Mouse (Mus musculus) brain, embryonic 18.5 days (tissue): ENCODE measurements around the gene Enoph1.
A peak's percentile ranks its signal among the peaks of the same experiment; 100 is the strongest.

Experiments
- DNase-seq: peaks from one replicate; pipeline ENCODE4 v3.0.0-alpha.2; 2012; ENCODE audit warnings: low read depth, low spot score

Gene Enoph1

DNA sequence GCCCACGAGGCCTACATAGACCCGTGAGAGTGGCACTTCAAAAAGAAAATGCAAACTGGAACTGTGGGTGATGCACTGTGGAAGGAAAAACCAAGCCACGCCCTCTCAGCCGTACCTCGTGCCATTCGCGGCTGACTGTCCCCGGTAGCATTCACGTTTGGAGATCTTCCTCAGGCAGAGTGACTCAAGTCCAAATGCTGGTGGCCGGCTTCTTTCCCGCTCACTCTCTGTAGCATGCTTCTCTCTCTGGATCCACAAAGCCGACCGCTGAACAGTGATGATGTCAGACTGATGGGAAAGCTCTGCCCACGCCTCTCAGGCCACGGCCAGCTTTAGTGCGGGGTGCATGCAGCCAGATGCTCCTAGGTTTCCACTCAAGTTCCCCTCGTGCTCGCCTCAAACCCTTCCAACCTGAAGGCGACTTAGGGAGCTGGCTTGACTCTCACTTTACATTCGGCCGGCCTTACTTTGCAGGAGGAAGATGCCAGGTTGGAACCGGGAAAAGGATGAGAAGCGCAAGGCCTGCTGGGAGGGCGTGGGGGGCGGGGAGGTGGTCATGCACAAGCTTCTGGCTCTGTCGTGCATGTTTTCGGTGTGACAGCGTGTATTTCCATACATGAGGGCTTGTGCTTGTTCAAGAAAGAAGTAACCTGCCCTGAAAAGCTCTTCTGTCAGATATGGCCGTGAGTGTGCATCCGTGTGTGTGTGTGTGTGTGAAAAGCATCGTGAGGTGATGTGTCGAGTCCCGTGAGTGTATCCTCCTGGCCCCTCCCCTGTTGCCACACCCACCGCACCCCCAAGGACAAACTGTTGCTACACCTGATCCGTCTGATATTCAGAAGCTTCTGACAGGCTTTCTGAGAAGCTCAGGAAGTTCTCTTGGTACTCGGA is 39.5 kb downstream of the Enoph1 start:
- DNase-seq, result no peak

GRCm38 (mm10) chr5:100079931-100080275 is 40.1 kb downstream of the Enoph1 start:
- DNase-seq, result no peak

- DNase-seq, result no peak
Observed at GRCm38 (mm10) chr5:100082006-100082405, 42.2 kb downstream of the Enoph1 start.

DNA sequence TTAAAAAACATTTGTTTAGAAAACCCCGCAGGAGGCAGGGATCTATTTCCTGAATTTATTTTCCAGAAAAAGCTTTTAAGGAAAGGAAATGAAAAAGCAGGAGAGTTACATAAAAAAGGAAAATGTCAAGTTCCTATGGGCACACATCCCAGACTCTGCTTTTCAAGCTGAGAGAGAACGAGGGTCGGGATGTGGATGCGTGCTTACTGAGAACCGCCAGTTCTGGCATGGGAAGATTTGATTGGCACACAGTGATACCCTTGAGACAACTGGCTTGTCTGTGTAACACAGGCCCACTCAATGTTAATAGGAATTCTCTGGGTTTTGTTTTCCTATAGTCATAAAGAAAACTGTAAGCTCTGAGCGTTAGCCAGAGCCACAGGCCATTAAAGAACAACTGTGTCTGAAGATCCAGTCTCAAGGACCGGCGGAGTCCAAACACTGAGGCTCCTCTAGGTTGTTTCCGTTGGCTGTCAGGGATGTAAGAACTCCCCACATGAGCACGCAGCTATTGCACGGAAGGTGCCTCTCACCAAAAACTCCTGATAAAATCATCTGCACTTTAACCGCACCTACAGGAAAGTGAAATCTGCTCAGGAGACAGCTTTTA is 44.3 kb downstream of the Enoph1 start:
- no peak for DNase-seq

DNA sequence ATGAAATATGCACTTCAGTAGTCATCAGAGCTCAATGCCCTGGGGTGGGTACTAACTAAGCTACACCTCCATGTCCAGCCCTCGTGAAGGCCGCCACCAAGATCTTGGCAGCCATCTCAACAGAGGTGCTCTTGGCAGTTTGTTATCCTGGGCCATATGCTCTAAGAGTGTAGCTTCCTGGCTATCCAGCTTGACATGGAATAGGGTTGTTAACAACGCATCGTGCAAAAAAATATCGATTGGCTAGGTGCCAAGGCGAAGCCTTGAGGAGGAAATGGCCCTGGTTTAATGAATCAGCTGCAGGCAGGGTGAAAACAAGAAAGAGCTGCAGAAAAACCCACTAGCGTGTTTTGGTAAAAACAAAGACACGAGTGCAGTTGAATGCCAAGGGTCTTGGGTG is 45.3 kb downstream of the Enoph1 start:
- DNase-seq, result no peak

GRCm38 (mm10) chr5:100090515-100091262 is 50.9 kb downstream of the Enoph1 start:
- DNase-seq, result no peak

DNA sequence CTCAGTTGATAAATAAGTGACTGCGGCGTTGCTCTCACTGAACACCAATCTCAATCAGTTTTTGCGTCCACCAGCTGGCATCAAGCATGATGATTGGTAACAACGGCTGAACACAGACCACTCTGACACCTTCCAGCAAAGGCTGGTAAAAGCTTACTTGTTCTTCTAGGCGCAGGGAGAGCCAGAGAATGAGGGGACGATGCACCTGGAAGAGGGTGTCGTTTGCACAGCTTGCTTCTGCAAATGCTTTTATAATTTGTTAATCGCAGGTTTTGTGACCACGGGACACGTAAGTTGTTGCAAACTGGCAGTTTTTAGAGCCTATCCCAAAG is 51.4 kb downstream of the Enoph1 start:
- no peak for DNase-seq

DNA sequence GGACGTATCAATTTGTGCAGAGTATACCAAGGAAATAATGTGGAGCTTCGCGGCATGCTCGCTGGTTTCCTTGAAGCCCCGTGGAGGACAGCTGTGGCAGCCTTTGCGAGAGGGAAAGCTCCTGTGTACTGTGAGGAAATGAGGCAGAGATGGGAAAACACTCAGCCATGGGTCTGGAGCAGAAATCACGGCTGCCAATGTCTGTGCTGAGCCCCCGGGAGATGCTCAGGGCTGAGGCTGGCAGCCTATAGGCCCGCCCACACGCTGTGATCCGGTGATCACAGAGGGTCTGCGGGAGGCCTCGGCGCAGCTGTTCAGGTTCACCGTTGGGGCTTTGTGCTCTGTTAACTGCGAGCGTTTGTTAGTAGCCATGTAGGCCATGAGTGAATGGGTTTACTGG is 51.8 kb downstream of the Enoph1 start:
- no peak for DNase-seq

- DNase-seq, result no peak
Observed at GRCm38 (mm10) chr5:100096955-100097354, 57.2 kb downstream of the Enoph1 start.

DNA sequence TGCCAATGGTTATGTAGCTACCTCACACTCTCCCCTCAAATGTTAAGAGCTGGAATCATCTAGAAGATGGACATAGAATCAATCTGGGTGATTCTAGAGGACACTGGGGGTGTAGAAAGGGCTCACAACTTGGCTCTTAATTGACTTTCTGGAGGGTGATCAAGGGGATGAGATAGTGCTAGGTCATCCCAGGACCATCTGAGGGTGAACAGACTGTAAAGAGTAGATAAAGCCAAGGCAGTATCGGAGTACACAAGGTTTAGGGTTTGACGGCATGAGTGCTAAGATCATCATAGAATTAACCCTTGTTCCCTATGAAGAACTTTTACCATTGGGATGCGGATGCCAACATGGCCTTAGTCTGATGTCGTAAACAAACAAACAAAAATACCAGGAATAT is 58.2 kb downstream of the Enoph1 start:
- no peak for DNase-seq

- DNase-seq, result no peak
Observed at GRCm38 (mm10) chr5:100102395-100102794, 62.6 kb downstream of the Enoph1 start.

DNA sequence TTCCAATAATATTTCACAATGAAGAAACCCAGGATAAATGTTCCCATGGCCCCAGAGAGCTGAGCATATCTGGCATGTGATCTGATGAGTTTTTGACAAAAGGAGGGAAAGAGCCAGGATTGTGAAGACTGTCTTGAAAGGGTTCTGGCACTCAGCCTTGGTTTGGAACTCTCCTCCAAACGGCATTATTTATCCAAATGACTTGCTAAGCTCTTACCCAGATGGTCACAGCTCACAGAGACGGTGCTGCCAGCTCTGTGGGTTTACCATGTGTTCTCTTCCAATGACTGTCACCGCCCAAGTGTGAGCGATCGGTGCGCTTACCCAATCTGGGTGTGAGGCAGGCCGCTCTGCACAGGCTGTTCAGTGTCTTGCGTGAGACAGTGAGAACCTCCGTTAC is 69.1 kb downstream of the Enoph1 start:
- peak; percentile 91 for DNase-seq

GRCm38 (mm10) chr5:100109543-100110282 is 69.9 kb downstream of the Enoph1 start:
- no peak for DNase-seq

- no peak for DNase-seq
Observed at GRCm38 (mm10) chr5:100110581-100110980, 70.8 kb downstream of the Enoph1 start.

DNA sequence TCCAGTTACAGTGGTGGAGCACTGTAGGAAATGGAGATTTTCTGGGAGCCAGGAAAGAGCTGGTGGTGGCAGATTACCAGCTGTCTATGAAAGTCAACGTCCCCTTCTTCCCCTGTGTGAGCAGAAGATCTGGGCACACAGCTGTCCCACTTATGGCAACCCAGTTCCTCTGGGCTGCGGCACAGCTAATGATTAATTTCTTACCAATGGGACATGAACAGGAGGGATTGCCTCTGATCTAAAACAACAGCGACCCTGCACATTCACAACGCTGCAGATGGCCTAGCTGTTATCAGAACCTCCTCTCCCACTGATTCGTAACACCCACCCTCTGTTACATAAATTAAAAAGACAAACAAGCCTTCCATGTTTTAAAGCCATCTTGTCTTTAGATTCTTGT is 73.6 kb downstream of the Enoph1 start:
- no peak for DNase-seq
